Mouse (Mus musculus): ENCODE data around the gene Uckl1.

DNA sequence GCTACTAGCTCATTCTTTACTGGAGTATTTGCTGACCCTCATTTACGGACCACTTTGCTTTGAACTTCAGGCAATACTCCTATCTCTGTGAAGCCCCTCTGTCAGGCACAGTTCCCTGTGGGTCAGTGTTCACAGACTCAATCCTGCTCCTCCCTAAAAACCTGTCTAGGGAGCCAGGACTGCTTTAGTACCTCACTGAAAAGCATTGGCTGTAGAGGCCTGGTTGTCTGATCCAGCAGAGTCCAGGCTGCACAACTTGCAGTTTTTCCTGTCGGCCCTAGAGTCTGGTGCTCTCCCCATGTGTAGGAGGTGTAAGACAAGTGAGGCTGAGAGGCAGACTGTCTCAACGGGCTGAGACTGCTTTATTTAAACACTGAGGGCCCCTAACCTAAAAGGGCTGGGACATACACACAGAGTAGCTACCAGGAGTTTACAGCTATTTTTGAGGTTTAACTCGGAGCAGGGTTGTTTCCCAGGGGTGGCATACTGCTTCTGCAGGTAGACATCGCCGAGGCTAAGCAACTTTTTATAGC, 15.6 kb upstream of the Uckl1 start:
- TF ChIP-seq FLI1 (IDR thresholded peaks at IDR 0.05; ENCODE audit: low read length), result no peak
- no peak for TF ChIP-seq GATA1 (IDR thresholded peaks at IDR 0.05; ENCODE audit: borderline replicate concordance, low read length)
